Mouse (Mus musculus) layer of hippocampus, adult 9-11 months (tissue): ENCODE measurements around the gene Stxbp4.
A peak's percentile ranks its signal among the peaks of the same experiment; 100 is the strongest.

Experiments used
- DNase-seq: peaks from one replicate; pipeline ENCODE4 v3.0.0; 2022

Gene Stxbp4

GRCm38 (mm10) chr11:90649777-90650176, 11.9 kb upstream of the Stxbp4 start:
- DNase-seq: no peak

GRCm38 (mm10) chr11:90638312-90638830, 487 bp upstream of the Stxbp4 start:
- DNase-seq: peak; percentile 16

- no peak for DNase-seq
Measured at GRCm38 (mm10) chr11:90634661-90635060, 3.2 kb downstream of the Stxbp4 start.

GRCm38 (mm10) chr11:90632480-90632879, 5.4 kb downstream of the Stxbp4 start:
- DNase-seq: no peak

- no peak for DNase-seq
Measured at GRCm38 (mm10) chr11:90627751-90628150, 10.1 kb downstream of the Stxbp4 start.

- DNase-seq: no peak
Measured at GRCm38 (mm10) chr11:90625174-90625573, 12.7 kb downstream of the Stxbp4 start.

- DNase-seq: no peak
Measured at GRCm38 (mm10) chr11:90623477-90623876, 14.4 kb downstream of the Stxbp4 start.

GRCm38 (mm10) chr11:90622500-90622899, 15.4 kb downstream of the Stxbp4 start:
- DNase-seq: no peak

- DNase-seq: no peak
Measured at GRCm38 (mm10) chr11:90622044-90622443, 15.8 kb downstream of the Stxbp4 start.

- no peak for DNase-seq
Measured at GRCm38 (mm10) chr11:90616431-90616830, 21.5 kb downstream of the Stxbp4 start.

GRCm38 (mm10) chr11:90614743-90615142, 23.1 kb downstream of the Stxbp4 start:
- no peak for DNase-seq

- no peak for DNase-seq
Measured at GRCm38 (mm10) chr11:90612118-90612517, 25.8 kb downstream of the Stxbp4 start.

- no peak for DNase-seq
Measured at GRCm38 (mm10) chr11:90603066-90603465, 34.8 kb downstream of the Stxbp4 start.

- DNase-seq: no peak
Measured at GRCm38 (mm10) chr11:90595826-90596225, 42.1 kb downstream of the Stxbp4 start.

GRCm38 (mm10) chr11:90590996-90591395, 46.9 kb downstream of the Stxbp4 start:
- no peak for DNase-seq

- DNase-seq: no peak
Measured at GRCm38 (mm10) chr11:90586203-90586602, 51.7 kb downstream of the Stxbp4 start.

GRCm38 (mm10) chr11:90585754-90586153, 52.1 kb downstream of the Stxbp4 start:
- no peak for DNase-seq

- DNase-seq: no peak
Measured at GRCm38 (mm10) chr11:90577057-90577780, 60.7 kb downstream of the Stxbp4 start.

- no peak for DNase-seq
Measured at GRCm38 (mm10) chr11:90576282-90576972, 61.5 kb downstream of the Stxbp4 start.

GRCm38 (mm10) chr11:90575491-90576048, 62.3 kb downstream of the Stxbp4 start:
- DNase-seq: no peak

GRCm38 (mm10) chr11:90570646-90571259, 67.1 kb downstream of the Stxbp4 start:
- no peak for DNase-seq

GRCm38 (mm10) chr11:90558359-90559047, 79.4 kb downstream of the Stxbp4 start:
- DNase-seq: no peak

- DNase-seq: no peak
Measured at GRCm38 (mm10) chr11:90556517-90556916, 81.4 kb downstream of the Stxbp4 start.
